Mouse (Mus musculus) erythroblast, adult 5-6 weeks (primary cell): ENCODE results near the gene Dnajb14. TPM values are rescaled to one million over a fixed set of nuclear protein-coding genes. Genes with fewer than 3 reads are reported as not detected.

Source experiments
- ATAC-seq: replicated peaks from 2 replicates; pipeline ENCODE4 v1.8.0; 2016; ENCODE audit warnings: moderate number of reproducible peaks, mild to moderate bottlenecking, moderate TSS enrichment, inconsistent platforms; ENCODE audit not compliant: poor library complexity, low FRiP score, severe bottlenecking
- total RNA-seq, 2 experiments: library from RNA; stranded (forward) in 1 of 2; stranded (reverse) in 1 of 2; fragments of 150-400 nt in 1 of 2; fragments of 200-764, 138-1000 nt in 1 of 2; gene quantifications; 2 replicates each; pipeline versions ENCODE4 v1.2.3 to v1.2.4; 2015 to 2017; ENCODE audit warnings: low replicate concordance in 2 of 2

Dnajb14 gene
- total RNA-seq, 2 experiments from 2014 or later: 3.7 TPM

DNA sequence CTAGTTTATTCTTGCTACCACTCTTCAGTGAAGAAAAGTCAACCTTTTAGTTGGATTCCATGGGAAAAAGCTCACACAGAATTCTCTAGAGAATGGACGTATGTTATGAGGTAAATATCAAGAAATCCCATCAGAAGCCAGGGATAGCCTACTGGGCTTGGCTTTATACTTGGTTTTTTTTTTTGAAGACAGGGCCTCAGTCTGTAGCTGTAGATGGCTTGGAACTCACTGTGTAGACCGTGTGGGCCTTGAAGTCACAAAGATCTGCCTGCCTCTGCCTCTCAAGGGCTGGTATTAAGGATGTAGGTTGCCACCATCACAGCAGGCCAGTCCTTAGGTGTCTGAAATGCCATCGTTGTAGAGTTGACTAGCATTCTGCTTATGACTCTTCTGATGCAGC, 4.9 kb upstream of the Dnajb14 start:
- no peak for ATAC-seq

DNA sequence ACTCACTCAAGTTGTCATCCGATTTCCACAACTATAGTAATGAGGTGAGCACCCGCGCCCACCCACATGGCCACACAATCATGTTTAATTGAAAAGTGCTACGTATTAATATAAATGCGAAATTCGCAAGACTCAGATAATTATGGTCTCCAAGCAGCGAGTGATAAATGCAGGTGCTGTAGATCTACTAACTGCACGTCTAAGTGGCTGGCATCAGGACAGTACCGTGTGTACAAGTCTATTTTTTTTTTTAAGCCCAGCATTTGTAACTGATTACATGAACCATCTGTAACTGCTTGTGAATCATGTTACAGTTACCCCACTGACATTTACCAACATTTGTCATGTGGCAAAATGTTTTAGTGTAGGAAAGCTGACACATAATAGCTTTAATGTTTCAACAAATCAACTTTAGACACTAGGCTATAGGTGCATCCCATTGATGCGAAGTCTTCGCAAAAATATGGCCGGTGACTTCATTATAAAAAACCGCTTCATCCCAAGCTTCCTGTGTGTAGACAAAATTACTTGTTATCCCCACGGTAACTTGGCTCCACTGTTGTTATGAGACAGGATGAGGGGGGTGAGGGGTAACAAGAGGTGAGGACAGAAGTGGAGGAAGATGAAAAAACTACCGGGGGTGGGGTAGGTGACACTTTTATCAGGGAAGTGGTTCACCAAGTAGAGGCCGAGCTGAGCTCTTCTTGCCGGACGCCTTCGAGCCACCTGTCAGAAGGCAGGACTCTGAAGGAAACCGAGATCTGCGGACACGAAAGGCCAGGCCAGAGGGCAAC, 3.9 kb upstream of the Dnajb14 start:
- no peak for ATAC-seq

DNA sequence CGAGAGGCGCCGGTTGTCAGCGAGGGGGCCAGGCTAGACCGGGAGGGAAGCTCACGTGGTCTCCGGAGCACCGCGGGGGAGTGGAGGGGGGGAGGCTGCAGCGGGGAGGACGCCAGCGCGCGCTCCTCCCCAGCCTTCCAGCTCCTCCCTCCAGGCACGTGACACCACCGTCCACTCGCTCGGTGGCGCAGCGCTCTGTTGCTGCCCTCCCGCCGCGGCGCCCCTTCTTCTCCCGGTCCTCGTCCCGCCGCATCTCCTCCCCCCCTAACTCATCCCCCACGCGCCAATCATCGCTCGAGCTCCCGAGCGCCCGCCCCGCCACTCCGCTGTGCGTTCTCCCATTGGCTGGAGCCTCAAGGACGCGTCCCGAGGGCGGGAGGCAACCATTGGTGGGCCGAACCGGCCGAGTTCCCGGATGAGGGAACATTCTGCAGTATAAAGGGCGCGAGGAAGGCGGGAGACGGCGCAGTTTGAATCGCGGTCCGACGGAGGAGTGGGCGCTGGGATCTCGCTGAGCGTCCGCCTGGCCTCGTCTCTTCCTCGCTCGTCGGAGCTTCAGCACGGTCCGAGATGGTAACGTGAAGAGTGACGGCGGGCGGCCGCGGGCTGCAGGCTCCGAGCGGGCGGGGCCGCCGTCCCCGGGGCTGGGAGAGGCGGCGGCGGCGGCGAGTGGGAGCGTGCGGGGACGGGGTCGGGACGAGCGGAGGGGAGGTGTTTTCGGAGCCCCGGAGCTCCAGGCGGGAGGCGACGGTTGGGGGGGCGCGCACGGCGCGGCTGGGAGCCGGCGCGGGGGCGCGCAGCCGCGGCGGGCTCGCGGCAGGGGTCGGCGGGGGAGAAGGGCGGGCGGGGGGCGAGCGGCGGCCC, 3.1 kb upstream of the Dnajb14 start, which contains the start of gene H2afz:
Gene H2afz (plus strand): TSS at position 364 of the 864 bp plus-strand sequence.
- ATAC-seq: peak; percentile 88

DNA sequence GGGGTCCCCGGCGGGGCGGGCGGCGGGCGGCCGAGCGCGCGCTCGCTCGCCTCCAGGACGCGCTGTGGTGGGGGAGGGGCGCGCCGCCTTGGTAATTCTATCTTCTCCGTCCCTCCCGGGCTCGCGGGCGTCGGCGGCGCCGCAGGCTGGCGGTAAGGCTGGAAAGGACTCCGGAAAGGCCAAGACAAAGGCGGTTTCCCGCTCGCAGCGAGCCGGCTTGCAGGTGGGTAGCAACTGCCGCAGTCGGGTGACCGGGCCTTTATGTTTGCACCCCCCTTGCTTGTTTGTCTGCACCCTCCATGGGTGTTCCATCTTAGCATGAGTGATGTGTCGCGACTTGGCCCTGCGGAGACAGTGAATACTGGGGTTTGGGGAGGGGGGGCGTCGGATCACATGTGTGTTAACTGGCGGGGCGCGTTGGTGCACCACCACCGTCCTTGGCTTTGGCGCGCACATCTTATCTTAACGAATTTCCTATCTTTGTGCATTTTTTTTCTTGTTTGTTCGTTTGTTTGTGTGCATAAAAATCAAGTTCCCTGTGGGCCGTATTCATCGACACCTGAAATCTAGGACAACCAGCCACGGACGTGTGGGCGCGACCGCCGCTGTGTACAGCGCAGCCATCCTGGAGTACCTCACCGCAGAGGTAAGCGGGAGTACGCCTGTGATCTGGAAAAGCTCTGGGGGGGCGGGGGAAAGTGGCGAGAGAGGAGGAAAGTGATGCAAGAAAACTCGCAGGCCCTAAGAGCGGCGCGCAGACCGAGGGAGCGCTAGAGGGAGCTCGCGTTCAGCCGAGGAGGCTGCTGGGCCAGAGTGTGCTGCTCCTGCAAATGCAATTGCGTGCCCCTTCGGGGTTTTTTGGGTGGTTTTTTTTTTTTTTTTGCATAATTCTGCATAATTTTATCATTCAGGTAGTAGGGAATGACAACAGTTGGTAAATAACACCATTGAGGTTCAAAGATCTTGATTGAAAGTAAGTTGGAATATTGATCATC, 2.2 kb upstream of the Dnajb14 start:
- peak; percentile 60 for ATAC-seq

DNA sequence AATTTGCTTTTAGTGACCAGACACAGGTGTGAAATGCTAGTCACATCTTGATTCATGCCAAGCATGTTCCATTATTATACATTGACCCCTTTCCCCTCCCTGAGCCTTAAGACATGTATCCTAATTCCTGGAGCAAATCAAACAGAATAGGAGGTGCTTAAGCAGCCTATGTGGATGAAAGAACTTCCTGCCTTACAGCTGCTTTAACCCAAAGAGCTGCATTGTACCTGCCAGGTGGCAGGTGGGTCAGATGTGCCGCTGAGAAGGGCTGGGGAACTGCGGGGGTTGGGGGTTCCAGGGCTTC, 390 bp upstream of the Dnajb14 start:
- ATAC-seq: no peak

DNA sequence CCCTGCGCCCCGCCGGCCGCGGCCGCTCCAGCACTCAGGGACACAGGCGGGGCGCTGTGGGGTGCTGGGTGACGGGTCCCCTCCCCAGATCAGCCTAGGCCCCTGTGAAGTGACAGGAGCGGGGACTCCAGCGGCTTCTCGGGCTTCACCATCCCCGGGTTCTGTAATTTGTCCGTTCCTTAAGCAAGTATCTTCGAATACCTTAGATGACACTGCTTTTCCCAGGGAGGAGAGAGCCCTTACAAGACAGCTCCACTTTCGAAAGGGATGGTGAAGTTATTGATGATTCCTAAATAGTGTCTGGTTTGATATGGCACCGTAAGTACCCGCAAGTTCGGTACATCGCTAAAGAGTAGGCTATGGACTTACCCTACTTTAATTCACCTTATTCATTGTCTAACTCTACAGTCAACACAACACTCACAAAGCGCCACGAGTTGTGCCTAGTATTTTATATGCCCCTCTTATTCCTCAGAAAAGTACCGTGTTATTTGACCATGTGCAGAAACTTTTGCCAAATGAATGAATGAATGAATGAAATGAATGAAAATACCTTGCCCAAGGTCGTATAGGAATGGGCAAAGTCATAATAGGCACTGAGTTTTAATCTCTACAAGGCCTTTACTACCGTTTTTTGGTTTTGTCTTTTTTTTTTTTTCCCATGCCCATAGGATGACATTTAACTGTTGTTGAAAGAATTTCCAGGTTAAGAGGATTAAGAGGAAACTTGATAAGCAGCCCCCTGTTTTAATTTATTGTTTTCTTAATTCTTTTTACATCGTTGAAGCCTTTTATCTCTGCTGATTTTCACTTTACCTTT, 829 bp downstream of the Dnajb14 start:
- no peak for ATAC-seq

DNA sequence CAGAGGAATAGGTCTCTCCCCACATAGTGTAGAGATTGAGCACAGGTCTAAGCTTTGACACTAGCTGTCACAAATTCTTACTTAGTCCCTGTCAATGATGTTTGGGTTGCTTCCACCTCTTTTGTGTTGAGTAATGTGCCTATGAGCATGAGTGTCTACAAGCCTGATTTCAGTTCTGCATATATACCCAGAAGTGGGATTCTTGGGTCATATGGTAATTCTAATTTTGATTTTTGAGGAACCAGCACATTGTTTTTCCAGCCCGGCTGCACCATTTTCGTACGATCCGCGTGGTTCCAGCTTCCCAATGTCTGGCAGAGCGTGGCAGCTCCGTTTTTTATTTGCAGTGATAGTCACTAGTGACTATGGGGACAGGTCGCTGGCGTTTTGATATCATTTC, 1.9 kb downstream of the Dnajb14 start:
- no peak for ATAC-seq

DNA sequence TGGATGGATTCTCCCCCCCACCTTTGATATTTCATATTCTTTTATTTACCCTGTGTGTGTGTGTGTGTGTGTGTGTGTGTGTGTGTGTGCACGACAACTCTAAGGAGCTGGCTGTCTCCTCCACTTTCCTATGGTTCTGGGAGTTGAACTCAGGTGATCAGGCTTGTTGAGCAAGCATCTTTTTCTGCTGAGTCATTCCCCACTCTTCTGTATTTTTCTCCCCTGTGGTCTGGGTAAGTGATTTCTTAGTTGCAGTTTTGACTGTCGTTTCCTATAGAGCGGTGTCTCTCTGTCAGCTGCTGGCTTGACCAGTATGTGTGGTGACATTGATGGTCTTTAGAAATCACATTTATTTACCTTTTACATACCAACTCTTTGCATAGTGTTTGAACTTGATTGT, 11.8 kb downstream of the Dnajb14 start:
- ATAC-seq: peak; percentile 57; the same call in 1 of the 2 replicates

DNA sequence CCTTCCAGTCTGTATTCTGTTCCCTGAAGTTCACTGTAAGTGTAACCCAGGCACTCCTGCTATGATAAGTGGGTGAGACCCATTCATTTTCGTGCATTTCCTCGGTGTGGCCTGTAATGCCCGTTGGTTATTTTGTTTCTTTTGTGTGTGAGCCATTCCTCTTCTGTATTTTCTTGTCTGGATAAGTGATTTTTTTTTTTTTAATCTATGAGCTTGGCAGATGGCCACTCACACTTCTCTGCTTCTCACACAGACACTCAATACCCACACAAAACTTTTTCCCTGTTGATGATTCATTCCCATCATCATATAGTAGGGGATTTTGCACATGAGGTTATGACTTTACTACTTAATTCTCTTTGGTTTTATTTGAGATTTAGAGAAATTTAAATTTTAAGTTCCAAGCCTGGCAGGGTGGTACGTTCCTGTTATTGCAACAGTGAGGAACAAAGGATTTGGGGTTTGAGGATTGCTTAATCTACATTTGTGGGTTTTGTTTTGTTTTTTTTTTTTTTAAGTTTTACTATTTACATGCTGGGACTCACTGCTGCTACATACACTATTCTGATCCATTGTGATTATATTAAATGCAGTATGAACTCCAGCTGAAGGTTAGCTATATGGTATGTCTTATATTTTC, 12.8 kb downstream of the Dnajb14 start:
- ATAC-seq: no peak

DNA sequence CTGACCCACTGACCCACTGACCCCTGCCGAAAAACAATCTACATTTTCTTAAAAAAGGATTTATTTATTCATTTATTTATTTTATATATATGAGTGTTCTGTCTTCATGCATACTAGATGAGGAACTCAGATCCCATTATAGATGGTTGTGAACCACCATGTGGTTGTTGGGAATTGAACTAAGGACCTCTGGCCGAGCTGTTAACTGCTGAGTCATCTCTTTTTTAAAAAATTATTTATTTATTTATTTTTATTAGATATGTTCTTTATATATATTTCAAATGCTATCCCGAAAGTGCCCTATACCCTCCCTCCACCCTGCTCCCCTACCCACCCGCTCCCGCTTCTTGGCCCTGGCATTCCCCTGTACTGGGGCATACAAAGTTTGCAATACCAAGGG, 13.6 kb downstream of the Dnajb14 start:
- no peak for ATAC-seq

DNA sequence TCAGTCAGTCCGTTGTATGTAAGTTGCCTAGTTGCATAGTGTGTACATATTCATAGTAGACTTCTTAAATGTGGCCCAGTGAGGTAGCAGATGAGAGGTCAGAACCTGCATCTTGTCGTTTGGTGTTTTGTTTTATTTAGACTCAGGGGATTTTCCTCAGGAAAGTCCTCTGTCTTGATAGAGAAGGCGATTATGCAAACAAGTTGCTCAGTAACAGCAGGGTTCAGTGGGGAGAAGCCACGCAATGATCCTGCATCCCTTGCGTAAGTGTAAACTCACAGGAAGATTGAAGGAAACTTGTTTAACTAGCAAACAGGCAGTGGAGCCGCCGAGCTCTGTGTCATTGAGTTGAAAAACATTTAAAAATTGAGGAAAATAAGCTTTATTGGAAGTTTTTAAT, 20.5 kb downstream of the Dnajb14 start:
- no peak for ATAC-seq

DNA sequence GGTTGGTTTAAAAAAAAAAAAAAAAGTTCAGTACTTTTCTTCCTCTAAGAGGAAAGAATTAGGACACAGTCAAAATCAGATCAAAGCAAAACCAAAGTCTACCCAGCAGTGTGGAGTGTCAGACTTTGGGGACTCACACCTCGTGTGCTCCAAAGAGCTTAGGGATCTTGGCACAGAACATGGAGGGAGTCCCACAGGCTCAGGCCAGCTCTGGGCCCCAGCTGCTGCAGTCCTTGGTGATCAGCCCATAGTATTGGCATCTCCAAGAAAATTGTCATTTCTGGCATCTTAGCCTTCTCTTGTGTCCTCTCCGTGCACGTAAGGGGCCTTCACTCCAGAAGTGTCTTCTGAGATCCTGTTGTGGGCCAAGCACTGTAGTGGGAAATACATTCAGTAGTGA, 23.6 kb downstream of the Dnajb14 start:
- ATAC-seq: no peak

DNA sequence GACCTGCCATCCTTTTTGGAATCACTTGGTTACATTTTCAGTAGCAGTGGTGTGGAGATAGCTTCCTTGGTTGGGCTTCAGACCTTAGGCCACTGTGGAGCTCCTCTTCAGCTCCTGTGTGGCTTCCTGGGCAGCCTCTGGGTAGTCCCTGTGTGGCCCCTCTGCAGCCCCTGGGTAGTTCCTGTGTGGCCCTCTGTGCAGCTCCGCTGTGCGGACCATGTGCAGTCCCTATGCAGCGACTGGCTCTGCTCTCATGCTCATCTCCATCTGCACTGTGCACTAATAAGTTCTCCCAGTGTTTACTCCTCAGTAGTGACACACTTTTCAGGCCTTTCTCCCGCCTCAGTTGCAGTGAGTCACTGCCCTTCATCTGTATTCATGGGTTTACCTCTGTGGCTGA, 24.6 kb downstream of the Dnajb14 start:
- no peak for ATAC-seq

DNA sequence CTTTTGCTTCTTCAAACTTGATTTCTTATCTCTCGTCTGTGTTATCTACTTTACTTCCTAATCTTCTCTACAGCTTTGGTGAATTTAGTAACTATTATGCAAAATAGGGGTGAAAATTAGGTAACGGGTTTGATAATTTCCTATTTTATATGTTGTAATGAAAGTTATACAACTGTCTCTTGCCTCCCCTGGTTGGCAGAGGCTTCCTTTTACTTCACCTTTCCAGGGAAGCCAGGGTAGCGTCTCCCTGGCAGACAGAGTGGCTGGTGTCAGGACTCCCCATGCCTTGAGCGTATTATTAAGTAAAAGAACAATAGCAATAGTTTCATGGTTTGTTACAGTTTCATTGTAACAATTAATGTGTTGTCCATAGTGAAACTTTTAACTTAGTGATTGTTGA, 26.3 kb downstream of the Dnajb14 start:
- no peak for ATAC-seq

DNA sequence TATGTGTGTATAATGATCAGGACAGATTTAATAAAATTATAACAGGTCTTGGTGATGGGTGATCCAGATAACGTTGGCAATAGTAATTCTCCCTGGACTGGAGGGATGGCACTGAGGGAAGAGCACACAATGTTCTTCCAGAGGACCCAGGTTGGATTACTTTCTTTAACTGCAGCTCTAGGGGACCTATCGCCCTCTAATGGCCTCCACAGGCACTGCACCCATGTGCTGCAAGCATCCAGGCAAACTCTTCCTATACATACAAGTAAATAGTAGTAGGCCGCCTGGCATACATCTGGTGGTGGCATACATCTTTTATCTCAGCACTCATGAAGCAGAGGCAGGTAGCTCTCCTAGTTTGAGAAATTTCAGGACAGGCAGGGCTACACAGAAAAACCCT, 27.7 kb downstream of the Dnajb14 start:
- peak; percentile 77 for ATAC-seq

DNA sequence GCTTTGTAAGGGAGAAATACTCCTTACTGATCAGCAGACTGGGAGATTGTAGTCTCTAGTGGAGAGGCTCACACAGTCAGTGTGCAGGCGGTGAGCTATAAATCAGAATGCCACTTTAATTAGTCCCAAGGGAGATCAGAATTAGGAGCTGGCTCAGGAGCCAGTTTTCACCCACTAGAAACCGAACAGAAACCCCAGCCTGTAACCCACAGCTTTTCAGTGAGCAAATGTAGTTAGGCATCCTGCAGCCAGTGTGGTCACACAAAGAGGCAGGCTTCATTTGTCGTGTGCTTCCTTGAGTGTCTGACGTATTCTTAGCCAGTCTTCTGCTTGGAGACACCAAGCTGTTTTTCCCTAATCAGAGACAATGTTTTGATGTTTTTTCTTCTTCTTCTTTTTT, 28.9 kb downstream of the Dnajb14 start:
- no peak for ATAC-seq

DNA sequence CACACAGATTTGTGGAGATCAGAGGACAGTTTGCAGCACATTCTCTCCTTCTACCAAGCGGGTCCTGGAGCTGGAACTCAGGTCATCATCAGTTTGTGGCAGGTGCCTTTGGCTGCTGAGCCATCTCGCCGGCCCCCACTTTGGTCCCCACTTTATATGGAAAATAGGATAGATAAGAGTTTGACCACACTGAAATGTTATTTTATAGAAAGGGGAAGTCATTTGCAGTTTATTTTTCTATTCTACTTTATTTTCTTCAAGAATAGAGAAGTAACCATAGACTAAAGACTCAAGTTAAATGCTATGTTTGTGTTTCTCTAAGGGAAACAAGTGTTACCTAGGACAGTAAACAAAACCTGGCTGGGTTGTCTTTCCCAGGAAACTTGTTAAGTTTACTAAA, 29.4 kb downstream of the Dnajb14 start:
- ATAC-seq: no peak

DNA sequence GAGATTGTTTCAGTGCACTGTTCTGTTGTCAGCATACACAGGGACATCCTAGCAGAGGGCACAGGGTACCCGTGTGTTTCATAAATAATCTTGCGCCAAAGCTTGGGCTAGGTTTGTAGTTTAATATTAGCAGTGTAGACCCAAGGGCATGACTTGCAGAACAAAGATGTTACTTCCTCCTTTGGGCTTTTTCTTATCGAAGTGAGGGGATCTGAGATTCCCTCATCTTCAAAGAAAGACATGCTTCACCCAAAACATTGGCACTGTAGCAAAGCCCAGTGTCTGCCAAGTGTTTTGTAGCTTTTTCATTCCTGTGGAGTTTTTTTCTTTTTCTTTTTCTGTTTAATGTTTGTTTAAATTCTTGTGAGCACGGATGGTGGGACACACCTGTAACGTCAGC, 30.2 kb downstream of the Dnajb14 start:
- ATAC-seq: no peak

DNA sequence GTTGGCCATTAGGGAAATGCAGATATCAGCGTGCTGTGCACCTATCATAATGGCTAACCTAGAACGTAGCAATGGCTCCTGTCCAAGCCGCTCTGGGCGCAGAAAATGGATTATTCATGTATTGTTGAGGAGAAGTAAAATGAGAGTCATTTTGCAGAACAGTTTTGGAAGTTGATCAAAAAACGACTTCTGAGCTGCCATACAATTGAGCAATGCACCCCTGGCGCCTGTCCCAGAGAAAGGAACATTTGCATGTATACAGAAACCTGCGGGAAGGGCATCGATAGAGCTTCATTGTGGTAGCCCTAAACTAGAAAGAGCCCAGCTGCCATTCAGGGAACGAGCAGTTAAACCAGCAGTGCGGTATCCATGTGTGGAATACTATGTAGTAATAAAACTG, 32.7 kb downstream of the Dnajb14 start:
- no peak for ATAC-seq
